Mouse (Mus musculus): ENCODE measurements around the gene Ublcp1. TPM values are rescaled to one million over a fixed set of nuclear protein-coding genes. Genes with fewer than 3 reads are reported as not detected.

Ublcp1 gene
- total and polyA plus RNA-seq, 3 experiments = 18.9 to 34.1 (median 26.7) TPM

DNA sequence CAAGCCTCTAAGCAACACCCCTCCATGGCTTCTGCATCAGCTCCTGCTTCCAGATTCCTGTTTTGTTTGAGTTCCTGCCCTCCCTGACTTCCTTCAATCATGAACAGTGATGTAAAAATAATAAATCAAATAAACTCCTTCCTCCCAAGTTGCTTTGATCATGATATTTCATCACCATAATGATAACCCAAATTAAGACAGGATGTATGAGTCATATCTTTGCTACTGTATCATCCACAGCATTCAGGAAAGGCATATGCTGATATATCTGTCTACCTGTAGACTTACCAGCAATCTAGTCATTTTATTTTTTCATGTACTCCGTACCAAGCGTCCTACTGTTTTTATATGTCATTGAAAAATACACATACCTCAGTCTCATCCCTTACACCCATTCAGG, 31.2 kb upstream of the Ublcp1 start:
- Histone ChIP-seq H3K79me2 (replicated peaks; ENCODE audit: control insufficient read depth, extremely low read depth, insufficient read depth, poor library complexity, severe bottlenecking) (no peaks in the 10 kb centered on the region), H3K4me1 (ENCODE audit: control insufficient read depth in 1 of 2, insufficient read depth in 2 of 2) (peaks cover 26 to 46% of the 10 kb centered on the region in 2 experiments), H3K27ac (ENCODE audit: insufficient read depth, low read depth) (no peak overlapping the region), H3K27me3 (replicated peaks) (no peaks in the 10 kb centered on the region), H3K4me3 (replicated peaks in 1 of 3; ENCODE audit: low read depth in 2 of 3, low read length in 2 of 3, poor library complexity in 1 of 3) (no peak overlapping the region), H3K36me3 (replicated peaks in 1 of 2; ENCODE audit: control insufficient read depth in 1 of 2, insufficient read depth in 1 of 2, low read length in 1 of 2) (no peaks in the 10 kb centered on the region), H3K4me2 (ENCODE audit: insufficient read depth, low read depth, poor library complexity, severe bottlenecking) (no peak overlapping the region), H3K9ac (ENCODE audit: insufficient read depth, low read depth) (no peak overlapping the region), H3K9me3 (replicated peaks; ENCODE audit: low read length) (no peaks in the 10 kb centered on the region)
- no peak for DNase-seq (ENCODE audit: extremely low read depth)
- TF ChIP-seq ELF1 (IDR thresholded peaks at IDR 0.05; ENCODE audit: low read depth, low read length) = no peak
- no peak for TF ChIP-seq KAT2A (IDR thresholded peaks at IDR 0.05; ENCODE audit: insufficient replicate concordance, low read length)
- no peak for TF ChIP-seq ZMIZ1 (IDR thresholded peaks at IDR 0.05; ENCODE audit: low read depth, low read length)
- TF ChIP-seq ZKSCAN1 (IDR thresholded peaks at IDR 0.05; ENCODE audit: borderline replicate concordance, low read depth, low read length) = no peak
- no peak for TF ChIP-seq MAFK (IDR thresholded peaks at IDR 0.05; ENCODE audit: insufficient replicate concordance, low read length)
- TF ChIP-seq HCFC1 (IDR thresholded peaks at IDR 0.05; ENCODE audit: low read depth, low read length) = no peak
- TF ChIP-seq RAD21 (IDR thresholded peaks at IDR 0.05; ENCODE audit: low read depth, low read length) = no peak
- TF ChIP-seq EP300 (IDR thresholded peaks at IDR 0.05; ENCODE audit: low read length) = no peak
- no peak for TF ChIP-seq JUND (conservative IDR thresholded peaks at IDR 0.05; ENCODE audit: low read depth, low read length)
- no peak for TF ChIP-seq JUN (IDR thresholded peaks at IDR 0.05; ENCODE audit: insufficient read depth, low read depth, low read length)
- TF ChIP-seq ZNF384 (IDR thresholded peaks at IDR 0.05; ENCODE audit: low read depth, low read length) = no peak
- no peak for TF ChIP-seq MEF2A (IDR thresholded peaks at IDR 0.05; ENCODE audit: borderline replicate concordance, low read depth, low read length)
- no peak for TF ChIP-seq GABPA (IDR thresholded peaks at IDR 0.05; ENCODE audit: insufficient replicate concordance, low read depth, low read length)
- dilution Hi-C loops (cut with MboI; ENCODE audit: extremely low pct_ligation_motif_present, extremely low pct_unique_long_range_greater_than_20kb, low sequenced_read_pairs) (no loop called here), in situ Hi-C loops (cut with MboI; ENCODE audit: low pct_ligation_motif_present, low pct_unique_long_range_greater_than_20kb, low sequenced_read_pairs) (no loop called here)

DNA sequence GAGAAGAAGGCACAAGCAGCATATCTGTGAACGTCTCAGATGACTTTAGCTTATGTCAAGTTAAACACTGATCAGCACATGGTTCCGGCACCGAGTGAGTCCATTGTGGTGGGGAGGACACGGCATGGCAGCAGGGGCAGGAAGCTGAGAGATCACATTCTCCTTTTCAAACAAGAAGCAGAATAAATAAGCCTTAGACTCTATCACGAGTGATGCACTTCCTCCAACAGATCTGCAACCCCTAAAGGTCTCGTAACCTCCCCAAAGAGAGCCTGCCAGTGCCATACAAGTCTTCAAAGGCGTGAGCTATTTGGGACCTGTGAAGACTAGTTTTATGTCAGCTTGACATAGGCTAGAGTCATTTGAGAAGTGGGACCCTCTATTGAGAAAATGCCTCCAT, 30.7 kb upstream of the Ublcp1 start:
- H3K4me2 ChIP-seq (ENCODE audit: insufficient read depth, low read depth, poor library complexity, severe bottlenecking) = no peak overlapping the region
- H3K9ac ChIP-seq (ENCODE audit: insufficient read depth, low read depth) = no peak overlapping the region
- dilution Hi-C loops (cut with MboI; ENCODE audit: extremely low pct_ligation_motif_present, extremely low pct_unique_long_range_greater_than_20kb, low sequenced_read_pairs) = no loop called here
- TF ChIP-seq GABPA (IDR thresholded peaks at IDR 0.05; ENCODE audit: insufficient replicate concordance, low read depth, low read length) (no peak), CHD2 (IDR thresholded peaks at IDR 0.05; ENCODE audit: low read length) (no peak)
- no peak overlapping the region for H3K4me3 ChIP-seq (replicated peaks in 1 of 3; ENCODE audit: low read depth in 2 of 3, low read length in 2 of 3, poor library complexity in 1 of 3)
- H3K9me3 ChIP-seq (replicated peaks; ENCODE audit: low read length) = no peaks in the 10 kb centered on the region
- in situ Hi-C loops (cut with MboI; ENCODE audit: low pct_ligation_motif_present, low pct_unique_long_range_greater_than_20kb, low sequenced_read_pairs) = no loop called here
- peaks cover 26 to 51% of the 10 kb centered on the region in 2 experiments for H3K4me1 ChIP-seq (ENCODE audit: control insufficient read depth in 1 of 2, insufficient read depth in 2 of 2)
- H3K36me3 ChIP-seq (replicated peaks in 1 of 2; ENCODE audit: control insufficient read depth in 1 of 2, insufficient read depth in 1 of 2, low read length in 1 of 2) = no peaks in the 10 kb centered on the region
- H3K27me3 ChIP-seq (replicated peaks) = no peaks in the 10 kb centered on the region
- no peaks in the 10 kb centered on the region for H3K79me2 ChIP-seq (replicated peaks; ENCODE audit: control insufficient read depth, extremely low read depth, insufficient read depth, poor library complexity, severe bottlenecking)
- no peak overlapping the region for H3K27ac ChIP-seq (ENCODE audit: insufficient read depth, low read depth)
- DNase-seq (ENCODE audit: extremely low read depth) = no peak

Measured in CH12.LX (cell line).